Mouse (Mus musculus): ENCODE data around the gene Klhdc7b.

The Klhdc7b gene

DNA sequence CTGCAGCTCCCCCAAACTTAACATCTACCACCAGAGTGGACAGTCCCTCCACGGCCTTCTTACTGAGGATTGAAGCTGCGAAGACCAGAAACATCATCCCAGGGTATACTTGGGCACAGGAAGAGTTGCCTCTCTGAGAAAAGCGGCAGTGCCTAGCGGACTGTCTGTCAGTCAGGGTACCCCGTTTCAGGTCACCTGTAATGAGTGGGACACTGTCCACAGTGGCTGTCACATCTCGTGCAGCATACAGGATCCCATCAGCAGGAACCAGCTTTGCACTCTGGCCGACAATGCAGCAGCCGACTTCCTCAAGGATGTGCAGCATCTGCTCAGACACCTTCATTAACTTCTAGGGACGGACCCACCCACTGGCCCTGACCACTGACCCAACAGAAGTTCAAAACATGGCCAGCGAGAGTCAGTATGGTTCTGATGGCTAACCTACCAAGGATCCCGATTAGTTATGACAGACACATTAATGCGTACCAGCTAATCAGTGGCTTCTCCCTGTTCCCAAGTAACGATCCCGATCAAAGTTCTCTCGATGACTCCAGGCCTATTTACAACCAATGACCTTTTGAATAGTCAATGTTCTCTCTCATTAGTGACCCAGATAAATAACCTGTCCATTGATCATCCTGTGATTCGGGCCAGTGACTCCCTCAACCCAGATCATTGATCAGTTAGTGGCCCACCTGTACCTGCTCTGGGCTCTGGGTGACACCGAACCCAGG lies 9.7 kb upstream of the Klhdc7b start:
- DNase-seq (ENCODE audit: low read depth, low spot score): no peak

DNA sequence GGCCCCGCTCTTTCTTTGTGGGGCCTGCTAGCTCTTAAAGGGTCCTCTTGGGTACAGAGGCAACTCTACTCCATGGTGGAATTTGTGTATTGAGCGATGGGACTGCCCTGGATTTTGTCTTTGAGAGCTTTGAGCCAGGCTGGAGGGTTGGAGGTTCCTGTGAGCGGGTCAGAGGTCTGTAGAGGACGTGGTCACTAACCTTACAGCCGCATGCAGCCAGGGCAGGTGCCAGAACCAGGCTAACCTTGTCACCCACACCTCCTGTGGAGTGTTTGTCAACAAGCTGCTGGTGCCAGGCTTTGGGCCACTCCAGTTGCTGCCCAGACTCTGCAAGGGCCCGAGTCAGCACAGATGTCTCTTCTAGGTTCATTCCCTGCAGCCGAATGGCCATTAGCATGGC lies 8.7 kb upstream of the Klhdc7b start:
- DNase-seq (ENCODE audit: low read depth, low spot score): no peak

DNA sequence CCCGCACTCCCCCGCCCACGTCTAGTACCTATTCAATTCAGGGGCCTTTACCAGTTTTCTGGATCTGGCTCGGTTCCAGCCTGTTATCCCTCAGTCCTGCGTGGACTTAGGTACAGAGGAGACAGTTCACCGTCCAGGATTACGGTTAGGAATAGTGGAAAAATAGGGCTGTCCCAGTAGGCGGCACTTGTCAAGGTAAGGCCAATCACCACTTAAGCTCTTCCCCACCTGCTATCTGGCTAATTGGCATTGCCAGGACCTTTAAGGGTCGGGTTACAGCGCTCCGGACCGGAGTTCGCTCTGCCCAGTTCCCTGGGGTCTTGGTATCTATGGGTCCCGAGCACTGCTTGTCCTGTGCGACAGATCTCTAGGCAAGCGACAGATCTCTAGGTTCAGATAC lies 7.8 kb upstream of the Klhdc7b start, which contains the start of gene Tymp:
Tymp (minus strand) TSS at position 83 of the 400 bp plus-strand sequence.
- no peak for DNase-seq (ENCODE audit: low read depth, low spot score)

DNA sequence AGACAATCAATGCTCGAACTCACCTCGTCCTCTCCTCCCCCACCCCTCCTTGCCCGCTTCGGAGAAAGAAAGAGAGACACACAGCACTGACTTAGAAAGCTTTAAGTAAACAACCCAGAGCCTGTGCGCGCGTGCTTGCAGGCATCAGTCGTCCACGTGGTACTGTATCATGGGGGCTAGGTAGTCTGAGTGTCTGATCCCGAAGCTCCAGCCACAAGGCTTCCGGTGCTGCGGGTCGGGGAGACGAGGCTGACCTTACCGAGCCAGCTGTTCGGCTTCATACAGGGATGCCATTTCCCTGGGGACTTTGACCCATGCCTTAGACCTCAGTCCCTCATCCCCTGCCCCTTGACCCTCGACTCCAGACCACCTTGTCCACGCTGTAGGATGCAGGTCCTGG lies 7.4 kb upstream of the Klhdc7b start:
- no peak for DNase-seq (ENCODE audit: low read depth, low spot score)

DNA sequence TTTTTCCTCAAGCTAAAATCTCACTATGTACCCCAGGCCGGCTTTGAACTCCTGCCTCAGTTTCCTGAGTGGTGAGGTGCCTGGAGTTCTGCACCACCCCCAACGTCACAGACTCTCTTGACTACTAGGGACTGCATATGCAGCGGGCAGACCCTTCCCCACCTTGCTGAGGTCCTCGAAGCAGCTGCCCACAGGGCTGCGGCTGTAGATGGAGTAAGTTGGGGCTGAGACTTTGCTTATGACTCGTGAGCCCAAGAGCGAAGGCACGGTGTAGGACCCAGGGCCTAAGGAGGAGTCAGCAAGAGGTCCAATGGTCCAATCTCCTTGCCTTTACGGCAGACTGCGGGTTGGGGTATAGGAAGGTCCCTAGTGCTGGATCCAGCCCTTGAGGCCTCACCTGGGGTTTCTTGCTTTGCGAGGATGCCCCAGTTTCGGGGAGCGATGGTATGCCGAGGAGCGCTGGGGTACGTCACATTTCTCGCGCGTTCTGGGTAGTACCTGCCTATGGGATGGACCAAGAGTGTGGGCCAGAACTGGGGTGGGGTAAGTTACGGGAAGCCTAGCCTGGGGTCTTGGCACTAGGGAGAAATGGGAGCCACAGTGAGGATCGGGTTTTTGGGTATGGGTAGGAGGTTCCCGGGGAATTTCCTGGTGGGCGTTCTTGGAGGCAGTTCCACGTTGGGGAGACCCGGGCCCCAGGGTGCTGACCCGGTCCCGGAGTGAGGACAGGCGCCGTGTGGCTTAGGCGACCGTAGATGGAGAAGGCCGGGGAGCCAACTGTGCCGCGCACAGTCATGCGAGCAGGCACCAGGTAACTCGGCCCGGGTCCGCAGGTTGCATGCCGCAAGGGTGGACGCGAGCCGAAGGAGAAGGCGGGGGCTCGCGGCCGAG lies 6.5 kb upstream of the Klhdc7b start:
- DNase-seq (ENCODE audit: low read depth, low spot score): no peak

DNA sequence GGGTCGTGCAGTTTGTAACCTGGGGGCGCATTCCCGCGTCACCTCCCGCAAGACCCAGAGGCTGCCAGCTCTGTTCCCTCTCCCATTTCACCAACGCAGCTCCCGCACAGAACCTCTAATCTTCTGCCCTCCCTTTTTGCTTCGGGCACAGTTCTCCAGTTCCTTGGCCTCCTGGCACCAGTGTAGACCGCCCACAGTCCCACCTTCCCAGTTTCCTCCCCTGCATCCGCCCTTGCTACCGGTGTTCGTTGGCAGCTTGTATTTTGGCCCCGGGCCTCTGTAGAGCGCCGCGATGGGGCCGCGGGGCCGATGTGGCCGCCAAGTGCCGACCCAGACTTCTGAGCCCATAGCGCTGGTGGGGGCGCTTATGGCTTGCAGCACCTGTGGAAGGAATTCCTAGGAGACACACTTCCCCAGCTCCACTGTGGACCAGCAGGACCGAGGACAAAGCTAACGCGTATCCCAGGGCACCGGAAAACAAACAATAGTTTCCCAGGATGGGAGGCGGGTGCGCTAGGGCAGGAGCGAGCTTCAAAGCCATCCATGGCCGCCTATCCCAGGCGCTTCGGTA lies 5.8 kb upstream of the Klhdc7b start, which contains the start of gene Odf3b:
Odf3b (minus strand) TSS at position 452 of the 571 bp plus-strand sequence.
- DNase-seq (ENCODE audit: low read depth, low spot score): no peak

DNA sequence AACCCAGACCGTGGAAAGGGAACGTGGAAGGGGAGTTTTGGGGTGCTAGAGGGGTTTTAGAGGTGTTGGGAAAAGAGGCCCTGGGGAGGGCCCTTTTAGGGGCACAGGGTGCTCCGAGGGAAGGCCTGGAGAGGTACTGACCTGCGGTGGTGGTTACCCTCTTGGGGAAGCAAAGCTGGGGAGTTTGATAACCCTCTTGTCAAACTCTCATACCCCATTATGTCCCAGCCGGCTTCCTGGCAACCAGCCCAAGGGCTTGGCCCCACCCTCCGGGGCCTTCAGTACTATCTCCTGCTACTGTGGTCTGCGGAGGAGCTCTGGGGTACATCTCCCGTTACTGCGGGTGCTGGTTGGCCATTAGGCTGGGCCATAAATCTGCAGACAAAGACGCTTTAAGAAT lies 5.3 kb upstream of the Klhdc7b start:
- DNase-seq (ENCODE audit: low read depth, low spot score): no peak

DNA sequence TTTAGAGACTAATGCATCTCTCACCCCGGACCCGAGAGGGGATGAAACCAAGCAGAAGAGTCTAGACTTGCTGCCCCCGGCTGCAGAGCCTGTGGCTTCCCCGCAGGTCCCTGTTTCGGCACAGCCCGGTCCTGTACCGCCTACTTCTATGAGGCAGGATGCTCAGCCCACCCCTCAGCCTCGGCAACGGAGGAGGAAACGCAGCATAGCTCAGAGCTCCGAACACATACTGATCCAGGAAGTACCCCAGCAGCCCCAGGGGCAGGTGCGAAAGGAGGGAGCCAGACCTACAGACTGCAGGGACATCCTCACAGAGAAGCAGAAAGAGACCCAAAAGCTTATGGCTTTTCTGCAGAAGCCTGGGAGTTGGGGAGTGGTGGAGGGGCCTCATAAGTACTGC lies 2.4 kb downstream of the Klhdc7b start:
- no peak for DNase-seq (ENCODE audit: low read depth, low spot score)

DNA sequence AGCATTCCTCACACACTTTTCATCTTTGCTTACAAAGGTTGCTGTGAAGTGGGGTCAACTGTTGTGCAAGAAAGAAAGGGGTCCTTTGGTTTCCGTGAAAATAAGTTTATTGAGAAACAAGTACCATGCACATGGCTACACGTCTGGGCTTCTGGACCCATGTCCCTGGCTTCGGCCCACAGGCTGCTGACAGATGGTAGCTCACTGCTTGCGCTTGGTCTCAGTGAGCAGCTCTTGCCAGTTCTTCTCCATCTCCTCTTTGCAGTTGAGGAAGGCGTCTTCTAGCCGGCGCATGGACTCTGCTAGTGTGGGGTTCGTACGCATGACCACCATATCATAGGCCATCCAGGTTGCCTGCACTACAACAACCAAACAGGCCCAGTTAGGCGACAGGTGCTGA lies 5.4 kb downstream of the Klhdc7b start:
- no peak for DNase-seq (ENCODE audit: low read depth, low spot score)

DNA sequence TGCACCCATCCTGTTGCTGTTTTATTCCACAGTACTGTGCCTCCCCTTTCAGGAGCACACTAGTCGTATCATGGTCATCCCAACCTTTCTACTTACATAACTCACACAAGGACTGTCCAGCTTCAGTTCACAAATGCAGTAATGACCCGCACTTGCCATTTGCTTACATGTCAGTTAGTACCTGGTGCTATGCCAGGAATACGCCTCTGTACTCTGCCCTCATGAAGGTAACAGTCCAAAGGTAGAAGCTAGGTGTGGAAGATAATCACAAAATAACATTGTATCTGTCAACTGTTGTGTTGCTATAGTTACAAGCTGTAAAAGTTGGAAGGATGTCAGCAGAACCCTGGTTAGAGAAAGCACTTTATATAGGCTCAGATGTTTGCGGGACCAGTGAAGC lies 12.2 kb downstream of the Klhdc7b start:
- DNase-seq (ENCODE audit: low read depth, low spot score): no peak

DNA sequence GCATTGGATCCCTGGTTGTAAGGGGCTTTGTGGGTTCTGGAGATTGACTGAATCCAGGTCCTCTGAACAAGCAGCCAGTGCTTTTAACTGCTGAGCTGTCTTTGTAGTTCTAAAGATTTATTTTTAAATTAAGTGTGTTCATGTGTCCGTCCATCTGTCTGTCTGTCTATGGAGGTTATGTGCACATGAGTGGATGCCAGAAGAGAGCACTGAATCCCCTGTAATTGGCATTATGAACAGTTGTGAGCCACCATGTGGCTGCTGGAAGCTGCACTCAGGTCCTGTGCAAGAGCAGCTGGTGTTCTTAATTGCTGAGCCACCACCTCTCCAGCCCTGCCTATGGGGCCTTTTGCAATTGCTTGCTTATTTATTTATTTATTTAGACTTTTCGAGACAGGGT lies 13.4 kb downstream of the Klhdc7b start:
- DNase-seq (ENCODE audit: low read depth, low spot score): no peak

DNA sequence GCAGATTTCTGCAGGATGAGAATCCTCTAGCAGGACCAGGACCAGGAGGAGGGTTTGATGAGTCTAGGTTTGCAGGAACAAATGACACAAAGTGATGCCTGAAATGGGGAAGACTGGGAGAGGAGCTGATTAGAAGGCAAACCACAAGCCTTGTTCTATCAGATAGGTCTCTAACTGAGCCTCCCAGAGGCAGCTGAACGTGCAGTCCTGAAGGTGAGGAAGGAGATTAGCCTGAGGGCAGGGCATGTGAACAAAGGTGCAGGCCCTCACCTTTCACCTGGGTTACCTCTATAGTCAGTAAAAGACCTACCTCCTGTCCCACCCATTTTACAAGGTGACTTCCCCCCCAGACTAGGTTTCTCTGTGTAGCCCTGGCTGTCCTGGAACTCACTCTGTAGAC lies 15.0 kb downstream of the Klhdc7b start:
- DNase-seq (ENCODE audit: low read depth, low spot score): no peak

DNA sequence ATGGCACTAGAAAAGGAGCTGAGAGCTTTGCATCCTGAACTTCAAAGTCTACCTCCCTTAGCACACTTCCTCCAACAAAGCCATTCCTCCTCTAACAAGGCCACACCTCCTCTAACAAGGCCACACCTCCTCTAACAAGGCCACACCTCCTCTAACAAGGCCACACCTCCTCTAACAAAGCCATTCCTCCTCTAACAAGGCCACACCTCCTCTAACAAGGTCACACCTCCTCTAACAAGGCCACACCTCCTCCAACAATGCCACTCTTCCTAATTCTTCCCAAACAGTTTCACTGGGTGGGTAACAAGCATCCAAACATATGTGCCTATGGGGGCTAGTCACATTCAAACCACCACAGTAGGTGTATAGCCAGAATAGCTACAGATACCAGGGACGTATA lies 17.8 kb downstream of the Klhdc7b start:
- DNase-seq (ENCODE audit: low read depth, low spot score): no peak

DNA sequence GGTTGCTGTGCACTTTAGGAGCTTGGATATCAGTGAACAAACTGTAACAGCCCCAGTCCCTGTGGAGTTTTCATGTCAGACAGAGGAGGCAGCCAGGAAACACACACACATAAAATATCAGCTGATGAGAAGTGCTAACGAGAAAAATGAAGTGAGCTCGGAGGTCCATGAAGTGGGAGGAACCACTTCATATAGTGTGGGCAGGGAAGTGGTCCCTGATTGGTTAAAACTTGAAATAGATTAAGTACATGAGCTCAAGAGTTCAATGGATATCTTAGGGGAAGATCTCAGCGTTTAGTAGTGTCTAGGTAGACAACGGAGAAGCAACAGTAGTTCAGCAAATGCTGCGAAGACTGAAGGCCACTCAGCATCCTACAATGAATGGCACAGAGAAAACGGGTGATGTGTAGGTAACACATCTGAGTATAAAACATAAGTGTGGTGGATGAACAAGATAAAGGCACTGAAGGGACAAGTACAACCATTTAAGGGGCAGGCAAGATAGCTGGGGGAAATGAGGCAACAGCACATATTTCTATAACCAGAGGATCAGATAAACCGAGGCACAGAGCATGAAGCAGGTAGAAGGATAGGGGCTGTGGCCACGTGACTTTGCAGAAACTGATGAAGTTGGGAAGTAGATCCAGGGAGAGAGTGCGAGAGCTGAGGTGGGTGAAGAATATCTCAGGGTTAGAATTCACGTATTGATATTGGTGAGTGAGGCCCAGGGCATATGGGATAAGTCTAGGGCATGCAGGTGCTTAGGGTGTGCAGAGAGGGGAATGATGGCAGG lies 20.3 kb downstream of the Klhdc7b start:
- no peak for DNase-seq (ENCODE audit: low read depth, low spot score)

DNA sequence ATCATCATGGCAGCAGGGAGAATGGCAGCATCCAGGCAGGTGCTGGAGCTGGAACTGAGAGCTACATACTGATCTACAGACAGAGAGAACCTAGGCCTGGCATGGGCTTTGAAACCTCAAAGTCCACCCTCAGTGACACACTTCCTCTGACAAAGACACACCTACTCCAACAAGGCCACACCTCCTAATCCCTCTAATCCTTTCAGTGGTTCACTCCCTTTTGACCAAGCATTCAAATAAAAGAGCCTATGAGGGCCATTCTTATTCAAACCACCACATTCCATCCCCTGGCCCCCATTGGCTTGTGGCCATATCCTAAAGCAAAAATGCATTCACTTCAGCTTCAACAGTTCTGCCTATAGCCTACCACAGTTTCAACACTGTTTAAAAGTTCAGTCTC lies 22.0 kb downstream of the Klhdc7b start:
- no peak for DNase-seq (ENCODE audit: low read depth, low spot score)

DNA sequence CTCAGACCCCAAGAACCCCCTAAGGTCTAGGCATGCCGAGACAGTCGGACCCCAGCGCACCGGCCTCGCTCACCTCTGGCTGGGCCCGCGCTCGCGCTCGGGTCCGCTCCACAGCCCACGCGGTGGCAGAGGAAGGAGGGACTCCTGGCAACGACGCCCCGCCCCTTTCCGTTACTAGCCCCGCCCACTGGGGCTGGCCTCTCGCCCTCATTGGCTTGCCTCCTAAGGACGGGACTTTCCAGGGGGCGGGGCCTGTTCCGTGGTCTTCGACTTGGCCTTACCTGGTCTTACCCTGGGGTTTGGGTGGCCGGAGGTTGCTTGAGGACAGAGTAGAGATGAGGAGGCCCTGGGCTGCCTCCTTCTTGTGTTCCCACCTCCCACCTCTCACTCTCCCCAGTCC lies 25.4 kb downstream of the Klhdc7b start, which contains the start of gene Syce3:
Syce3 (minus strand) TSS at position 386 of the 400 bp plus-strand sequence.
- DNase-seq (ENCODE audit: low read depth, low spot score): no peak

DNA sequence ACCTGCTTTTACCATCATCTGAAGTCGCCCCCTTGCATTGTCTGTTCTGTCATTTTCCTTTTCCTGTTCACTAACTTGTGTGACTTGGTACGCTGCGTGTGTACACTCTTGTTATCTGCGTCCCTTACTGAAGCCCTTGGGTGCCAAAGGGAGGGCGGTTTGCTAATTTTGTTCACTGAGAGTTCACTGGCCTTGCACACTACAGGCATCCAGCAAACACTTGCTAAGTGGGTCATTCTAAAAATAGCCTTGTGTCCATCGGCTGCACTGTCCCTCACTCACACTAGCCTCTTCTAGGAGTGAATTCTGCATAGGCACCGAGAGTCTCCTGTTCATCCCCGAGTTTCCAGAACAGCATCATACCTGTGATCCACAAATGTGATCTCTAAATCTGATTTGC lies 30.6 kb downstream of the Klhdc7b start:
- no peak for DNase-seq (ENCODE audit: low read depth, low spot score)

DNA sequence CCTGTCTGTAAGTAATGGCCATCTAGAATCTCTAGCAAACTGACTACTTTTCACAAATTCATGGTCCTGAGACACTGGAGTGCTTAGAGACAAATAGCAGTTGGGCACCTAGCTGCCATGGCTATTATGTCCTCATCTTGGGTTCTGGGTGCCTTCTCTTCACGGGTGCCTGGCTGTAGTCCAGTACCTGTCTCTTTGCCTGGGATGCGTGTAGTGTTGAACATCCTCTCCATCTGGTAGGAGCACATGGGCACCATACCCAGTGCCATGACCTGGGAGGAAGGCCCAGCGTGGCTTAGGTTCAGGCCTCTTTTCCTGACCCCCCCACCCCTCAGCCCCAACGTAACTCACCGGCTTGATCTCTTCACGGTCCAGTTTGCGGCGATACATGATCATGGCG lies 37.2 kb downstream of the Klhdc7b start:
- no peak for DNase-seq (ENCODE audit: low read depth, low spot score)

DNA sequence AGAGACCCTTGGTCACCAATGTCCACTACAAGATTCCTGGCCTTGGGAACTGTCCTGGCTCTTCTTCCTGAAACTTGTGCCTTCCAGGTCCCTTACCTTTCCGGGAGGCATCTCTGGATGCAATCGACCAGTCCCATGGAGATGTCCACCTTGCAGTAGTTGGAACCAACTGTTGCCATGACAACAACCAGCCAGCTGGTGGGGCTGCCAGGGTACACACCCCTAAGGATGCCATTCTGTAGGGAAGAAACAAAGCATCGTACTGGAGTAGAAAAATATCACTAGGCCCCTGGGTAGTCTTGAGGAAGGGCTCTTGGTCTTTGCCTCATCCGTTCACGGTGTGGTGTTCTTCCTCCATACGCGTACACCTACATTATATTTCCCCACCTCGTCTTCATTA lies 39.9 kb downstream of the Klhdc7b start:
- no peak for DNase-seq (ENCODE audit: low read depth, low spot score)

DNA sequence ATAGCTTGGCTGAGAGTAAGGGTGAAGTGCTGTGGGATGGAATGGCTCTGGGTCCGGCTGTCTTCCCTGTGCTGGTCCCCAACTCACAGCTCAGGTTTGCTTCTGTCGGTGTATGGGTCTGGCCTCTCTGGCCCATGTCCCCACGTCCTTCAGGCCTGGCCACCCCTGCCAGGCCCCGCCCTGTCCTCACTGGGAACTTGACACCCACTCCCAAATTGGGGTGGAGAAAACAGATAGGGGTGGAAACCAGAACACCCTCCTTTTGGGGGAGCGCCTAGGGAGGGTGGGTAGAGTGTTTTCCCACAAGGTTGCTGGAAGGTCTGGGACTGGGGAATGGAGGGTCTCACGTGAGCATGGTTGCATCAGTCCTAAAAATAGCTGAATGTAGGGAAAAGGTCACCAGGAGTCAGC lies 41.0 kb downstream of the Klhdc7b start, which contains the start of gene Cpt1b:
Cpt1b (minus strand) TSS at position 153 of the 411 bp plus-strand sequence.
- DNase-seq (ENCODE audit: low read depth, low spot score): no peak

DNA sequence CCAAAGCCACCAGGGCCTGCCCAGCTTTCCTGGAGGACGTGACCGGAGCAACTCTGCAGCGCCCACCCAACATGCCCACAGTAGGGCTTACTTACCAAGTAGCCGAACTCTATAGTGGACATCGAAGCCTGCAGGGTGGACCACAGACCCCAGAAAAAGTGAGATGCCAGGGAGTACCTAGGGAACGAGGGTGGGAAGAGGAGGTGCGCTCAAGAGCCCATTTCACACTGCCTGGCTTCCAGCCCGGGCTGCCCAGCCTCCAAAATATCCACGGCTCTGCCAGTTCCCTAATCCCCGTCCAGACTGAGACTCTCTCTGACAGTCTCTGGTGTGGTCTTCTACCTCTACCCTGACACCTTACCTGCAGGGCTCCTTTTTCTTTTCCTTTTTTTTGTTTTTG lies 42.0 kb downstream of the Klhdc7b start:
- no peak for DNase-seq (ENCODE audit: low read depth, low spot score)
